Mouse (Mus musculus) layer of hippocampus, adult 8-10 months (tissue): ENCODE results near the gene Ube2l6. TPM values are rescaled to one million over a fixed set of nuclear protein-coding genes. Genes with fewer than 3 reads are reported as not detected.
"Not testable (repeated sequence)": the region's sequence is repeated elsewhere in the genome, so short reads cannot be mapped to it uniquely, and the experiment has no call there.

Source experiments
- DNase-seq, 2 experiments: peaks; one replicate each; pipeline ENCODE4 v3.0.0; 2022; ENCODE audit warnings: low spot score in 2 of 2
- total RNA-seq, 4 experiments: library from RNA; stranded (reverse); gene quantifications; 2 replicates each; pipeline ENCODE4 v1.2.4; 2022

Ube2l6 gene
- total RNA-seq, 4 experiments from 2014 or later = 5.2 to 9.3 (median 5.6) TPM

GRCm38 (mm10) chr2:84792516-84792915 is 6.1 kb upstream of the Ube2l6 start:
- DNase-seq = no peak

DNA sequence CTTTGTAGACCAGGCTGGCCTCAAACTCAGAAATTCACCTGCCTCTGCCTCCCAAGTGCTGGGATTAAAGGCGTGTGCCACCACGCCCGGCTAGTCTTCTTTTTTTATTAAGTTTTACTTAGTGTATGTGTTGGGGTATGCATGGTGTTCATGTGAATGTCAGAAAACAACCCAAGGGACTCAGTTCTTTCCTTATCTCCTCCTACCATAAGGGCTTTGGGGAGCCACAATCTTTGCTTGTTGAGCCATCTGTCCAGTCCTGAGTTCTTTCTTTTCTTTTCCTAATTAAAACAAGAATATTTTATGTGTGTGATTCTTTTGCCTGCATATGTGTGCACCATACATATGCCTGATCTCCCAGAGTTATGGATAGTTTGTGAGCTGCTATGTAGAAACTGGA is 5.5 kb upstream of the Ube2l6 start:
- DNase-seq = no peak

- DNase-seq = no peak
Measured at GRCm38 (mm10) chr2:84793871-84794270, 4.8 kb upstream of the Ube2l6 start.

GRCm38 (mm10) chr2:84797833-84798492 is 665 bp upstream of the Ube2l6 start:
- DNase-seq = peak; percentile 77 to 90

GRCm38 (mm10) chr2:84799041-84799561 is 473 bp downstream of the Ube2l6 start:
- DNase-seq = peak; percentile 46 to 75

- DNase-seq = no peak
Measured at GRCm38 (mm10) chr2:84800304-84800703, 1.7 kb downstream of the Ube2l6 start.

DNA sequence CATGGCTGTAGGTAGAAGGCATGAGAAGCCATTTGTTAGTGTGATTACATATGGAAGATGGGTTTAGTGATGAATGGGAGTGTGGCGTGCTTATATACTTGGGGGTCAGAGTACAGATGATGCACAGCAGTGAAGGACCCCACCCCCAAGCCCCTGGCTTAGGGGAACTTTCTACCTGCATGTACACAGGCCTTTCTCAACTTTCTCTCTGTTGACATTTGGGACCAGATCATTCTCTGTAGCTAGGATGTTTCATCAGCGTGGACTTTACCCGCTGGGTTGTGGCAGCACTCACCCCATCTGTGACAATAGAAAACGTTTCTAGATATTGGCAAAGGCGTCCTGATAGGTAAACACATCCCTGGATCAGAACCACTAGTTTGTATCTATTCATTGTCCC is 2.6 kb downstream of the Ube2l6 start:
- DNase-seq = not testable (repeated sequence)

- no peak for DNase-seq
Measured at GRCm38 (mm10) chr2:84803963-84804362, 5.3 kb downstream of the Ube2l6 start.

- no peak for DNase-seq
Measured at GRCm38 (mm10) chr2:84806546-84806945, 7.9 kb downstream of the Ube2l6 start.

- DNase-seq = no peak
Measured at GRCm38 (mm10) chr2:84809330-84809729, 10.7 kb downstream of the Ube2l6 start.

DNA sequence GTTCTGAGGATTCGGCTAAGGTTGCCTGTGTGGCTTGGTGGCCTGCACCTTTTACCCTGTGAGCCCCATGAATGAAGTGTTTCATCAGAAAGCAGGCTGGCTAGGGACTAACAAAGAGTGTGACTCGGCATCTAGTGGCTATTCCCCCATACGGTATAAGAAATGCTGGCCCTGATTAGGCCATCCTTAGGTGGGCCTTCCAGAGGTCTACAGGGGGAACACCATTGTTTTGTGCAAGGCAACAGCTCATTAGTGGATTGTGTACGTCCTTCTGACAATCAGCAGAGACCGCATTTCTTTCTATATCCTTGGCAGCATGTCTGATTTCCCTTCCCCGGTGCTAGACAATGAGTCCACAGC is 11.9 kb downstream of the Ube2l6 start:
- DNase-seq = no peak

- peak; percentile 74 to 88 for DNase-seq
Measured at GRCm38 (mm10) chr2:84810886-84811577, 12.4 kb downstream of the Ube2l6 start.

DNA sequence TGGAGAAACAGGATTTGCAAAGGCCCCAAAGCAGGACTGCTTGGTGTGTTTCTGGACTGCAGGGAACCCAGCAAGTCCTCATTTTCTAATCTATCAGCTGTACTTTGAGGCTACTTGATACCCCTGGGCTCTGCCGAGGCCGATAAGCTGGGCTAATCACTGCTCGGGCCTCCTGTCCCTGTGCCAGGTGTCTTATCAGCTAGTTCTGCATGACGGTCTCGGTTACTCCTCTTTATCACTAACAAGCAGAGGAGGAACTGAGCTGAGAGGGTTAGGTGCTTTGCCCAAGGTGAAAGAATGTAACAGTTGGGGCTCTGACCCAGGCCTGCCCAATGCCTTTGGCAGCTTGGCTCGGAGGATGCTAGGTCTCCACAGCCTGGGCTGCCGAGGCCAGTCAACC is 13.3 kb downstream of the Ube2l6 start:
- DNase-seq = no peak

DNA sequence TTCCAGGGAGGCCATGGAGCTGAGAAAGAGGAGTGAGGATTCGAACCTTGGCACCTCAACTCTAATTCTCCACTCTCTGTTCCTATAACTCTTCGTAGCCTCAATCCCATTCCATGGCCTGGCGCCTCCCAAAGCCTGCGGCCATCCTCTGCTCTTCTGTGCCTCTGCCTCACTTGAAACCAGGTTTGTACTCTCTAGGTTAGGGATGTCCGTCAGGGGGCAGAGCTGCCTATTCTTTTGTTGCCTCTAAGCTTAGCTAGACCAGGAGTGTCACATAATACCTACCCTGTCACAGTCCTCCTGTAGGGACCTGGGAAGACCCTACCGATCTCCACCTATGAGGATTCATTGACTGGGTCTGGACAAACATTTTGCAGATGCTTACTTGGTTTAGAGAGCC is 14.0 kb downstream of the Ube2l6 start:
- no peak for DNase-seq

- DNase-seq = no peak
Measured at GRCm38 (mm10) chr2:84819861-84820260, 21.2 kb downstream of the Ube2l6 start.

DNA sequence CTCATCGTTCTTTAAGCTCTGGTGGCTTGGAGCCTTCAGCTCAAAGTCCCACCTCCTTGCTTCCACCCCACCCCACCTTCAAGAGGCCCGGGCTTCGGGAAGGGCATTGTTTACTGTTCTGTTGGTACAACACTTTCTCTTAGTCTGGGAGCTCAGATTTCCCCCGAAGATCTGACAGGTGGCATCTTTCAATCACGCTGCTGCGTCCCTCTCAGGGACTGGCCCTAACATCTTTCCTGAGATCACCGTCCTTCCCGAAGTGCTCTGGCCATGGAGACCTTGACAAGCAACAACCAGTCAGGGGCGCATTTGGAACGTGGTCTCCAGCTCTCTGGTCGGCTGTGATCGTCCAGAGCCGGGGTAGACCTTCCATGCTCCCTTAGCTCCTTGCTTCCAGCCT is 23.9 kb downstream of the Ube2l6 start, which contains the start of gene Smtnl1:
Gene Smtnl1, minus strand, starts transcription at position 101 of the 400 bp plus-strand sequence.
- no peak for DNase-seq

DNA sequence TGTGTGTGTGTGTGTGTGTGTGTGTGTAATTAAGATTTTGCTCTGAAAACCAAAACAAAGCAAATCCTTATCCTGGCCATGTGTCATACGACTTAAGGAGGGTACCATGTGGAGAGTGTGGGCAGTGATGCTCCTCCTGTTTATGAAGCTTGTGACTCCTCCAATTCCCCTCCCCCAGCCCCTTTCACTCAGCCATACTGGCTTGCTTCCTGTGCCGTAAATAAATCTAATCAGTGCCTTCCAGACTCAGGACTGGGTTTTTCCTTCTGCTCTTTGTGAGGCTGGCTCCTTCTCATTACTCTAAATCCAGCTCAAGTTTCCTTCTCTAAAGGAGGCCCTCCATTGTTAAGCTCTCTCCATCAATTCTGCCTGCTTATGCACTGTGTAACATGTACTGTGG is 24.6 kb downstream of the Ube2l6 start:
- DNase-seq = no peak

DNA sequence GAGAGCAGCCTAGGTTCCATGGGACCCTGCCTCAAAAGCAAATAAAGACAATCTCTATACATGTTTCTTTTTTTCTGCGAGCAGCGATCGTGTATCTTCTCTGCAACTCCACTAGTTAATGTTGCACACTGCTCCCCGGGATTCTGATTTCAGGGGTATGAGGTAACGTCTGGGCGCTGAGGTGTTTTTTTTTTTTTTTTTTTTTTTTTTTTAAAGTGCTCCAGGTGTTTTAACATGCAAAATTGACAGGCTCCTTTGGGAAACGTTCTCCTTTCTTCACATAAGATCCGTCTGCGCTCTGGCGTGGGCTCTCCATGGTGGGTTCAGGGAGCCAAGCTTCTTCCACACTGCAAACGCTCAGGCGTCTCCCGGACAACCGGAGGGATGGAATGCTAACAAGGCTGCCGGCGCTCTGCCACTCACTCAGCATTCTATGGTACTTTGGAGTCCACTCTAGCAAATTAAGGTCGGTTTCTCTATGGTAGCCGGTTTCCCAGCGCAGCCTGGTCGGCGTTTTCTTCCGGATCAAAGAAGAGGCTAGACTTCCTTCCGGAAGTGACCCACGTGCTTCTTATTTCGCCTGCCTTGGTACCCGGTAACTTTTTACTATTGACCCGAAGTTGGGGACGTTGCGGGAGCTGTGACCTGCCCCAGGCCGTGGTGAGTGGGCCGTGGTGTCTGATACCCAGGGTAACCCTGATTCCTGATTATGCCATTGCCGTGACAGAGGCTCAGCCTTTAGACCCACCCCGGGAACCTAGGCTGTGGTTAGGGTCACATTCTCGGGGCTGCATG is 28.1 kb downstream of the Ube2l6 start, which contains the start of gene Timm10:
Gene Timm10, plus strand, starts transcription at position 510 of the 795 bp plus-strand sequence.
- DNase-seq = peak; percentile 91

GRCm38 (mm10) chr2:84827283-84827920 is 28.8 kb downstream of the Ube2l6 start:
- DNase-seq = no peak

- DNase-seq = peak; percentile 81 to 90
Measured at GRCm38 (mm10) chr2:84831666-84832391, 33.2 kb downstream of the Ube2l6 start.

DNA sequence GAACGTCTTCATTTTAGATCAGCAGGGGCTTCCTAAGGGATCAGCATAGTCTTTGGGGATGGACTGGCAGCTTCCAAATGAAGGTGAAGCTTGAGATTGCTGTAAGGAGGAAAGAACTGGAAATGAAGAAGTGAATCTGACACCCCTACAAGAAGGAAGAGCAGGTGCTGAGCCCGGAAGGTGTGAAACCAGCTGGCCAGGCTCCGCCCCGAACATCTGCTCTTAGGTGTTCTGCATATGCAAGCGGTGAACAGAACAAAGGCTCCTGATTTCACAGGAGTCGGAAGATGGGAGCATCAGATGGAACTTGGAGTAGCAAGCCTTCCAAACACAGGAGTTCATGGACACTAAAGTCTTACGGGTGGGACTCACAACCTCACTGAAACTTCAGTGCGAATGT is 38.5 kb downstream of the Ube2l6 start:
- no peak for DNase-seq
